Mouse (Mus musculus): Measurements from ENCODE around the gene Bdnf. TPM values are rescaled to one million over a fixed set of nuclear protein-coding genes. Genes with fewer than 3 reads are reported as not detected.

Bdnf gene
- polyA plus RNA-seq, 1 experiment from 2014 or later: 3.1 TPM

DNA sequence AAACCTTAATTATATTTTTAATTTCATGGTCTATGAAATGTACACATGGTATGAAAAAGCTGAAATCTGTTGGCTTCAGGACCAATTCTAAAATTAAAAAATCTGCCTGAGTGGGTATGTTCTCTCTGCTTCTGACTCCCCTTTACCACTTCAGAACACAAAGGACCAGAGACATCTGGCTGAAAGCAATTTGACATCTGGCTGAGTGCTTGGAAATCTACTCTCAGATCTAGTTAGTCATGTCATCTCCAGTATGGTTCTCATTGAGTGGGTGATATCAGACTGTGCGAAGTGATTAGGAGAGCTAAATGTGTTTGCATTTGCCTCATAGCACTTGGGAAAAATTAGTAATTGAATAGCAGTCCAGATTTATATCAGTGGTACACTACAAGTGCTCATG is 36.5 kb downstream of the Bdnf start:
- ATAC-seq (ENCODE audit: low read depth): no peak
- 91% methylated on average over 1 of the region's 1 CpGs for WGBS
- H3K27ac ChIP-seq (replicated peaks): no peak overlapping the region
- no peak overlapping the region for H3K4me3 ChIP-seq
- H3K27me3 ChIP-seq: no peaks in the 10 kb centered on the region
- no peaks in the 10 kb centered on the region for H3K9me3 ChIP-seq
- no peak overlapping the region for H3K4me2 ChIP-seq
- no peaks in the 10 kb centered on the region for H3K36me3 ChIP-seq
- no peaks in the 10 kb centered on the region for H3K4me1 ChIP-seq (replicated peaks)
- H3K9ac ChIP-seq: no peak overlapping the region

DNA sequence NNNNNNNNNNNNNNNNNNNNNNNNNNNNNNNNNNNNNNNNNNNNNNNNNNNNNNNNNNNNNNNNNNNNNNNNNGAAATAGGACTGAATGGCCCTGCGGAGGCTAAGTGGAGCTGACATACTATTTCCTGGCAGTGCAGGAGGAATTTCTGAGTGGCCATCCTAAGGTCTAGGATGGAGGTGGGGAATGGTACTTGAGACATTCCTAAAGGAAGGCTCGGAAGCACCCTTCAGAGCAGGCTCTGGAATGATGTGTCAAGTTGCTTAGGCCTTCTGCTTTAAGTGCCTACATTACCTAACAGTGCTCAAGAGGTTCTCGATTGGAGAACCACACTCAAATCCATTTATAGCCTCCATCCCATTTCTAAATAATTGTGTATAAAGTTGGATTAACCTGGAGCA is 50.8 kb downstream of the Bdnf start:
- no peaks in the 10 kb centered on the region for H3K27me3 ChIP-seq
- no peak for ATAC-seq (ENCODE audit: low read depth)
- no peaks in the 10 kb centered on the region for H3K4me1 ChIP-seq (replicated peaks)
- H3K9ac ChIP-seq: no peak overlapping the region
- no peaks in the 10 kb centered on the region for H3K36me3 ChIP-seq
- H3K4me3 ChIP-seq: no peak overlapping the region
- WGBS: 91% methylated on average over 3 of the region's 3 CpGs
- no peak overlapping the region for H3K4me2 ChIP-seq
- no peaks in the 10 kb centered on the region for H3K9me3 ChIP-seq
- no peak overlapping the region for H3K27ac ChIP-seq (replicated peaks)

DNA sequence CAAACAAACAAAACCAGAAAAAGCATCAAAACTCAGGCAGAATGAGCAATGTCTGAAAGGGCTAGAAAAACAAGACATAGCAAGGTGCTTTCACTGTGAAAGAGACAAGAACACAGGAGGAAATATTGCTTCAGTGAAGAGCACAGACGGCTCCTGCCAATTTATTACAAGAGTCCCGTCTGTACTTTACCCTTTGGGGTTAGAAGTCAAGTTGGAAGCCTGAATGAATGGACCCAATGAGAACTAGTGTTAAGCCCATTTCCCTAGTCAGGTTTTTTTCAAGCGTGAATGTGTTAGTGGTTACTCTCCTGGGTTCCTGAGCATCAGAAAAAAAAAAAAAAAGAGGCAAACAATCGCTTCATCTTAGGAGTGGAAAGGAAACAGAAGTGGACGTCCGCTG is 51.3 kb downstream of the Bdnf start:
- Histone ChIP-seq H3K9me3 (no peaks in the 10 kb centered on the region), H3K27ac (replicated peaks) (no peak overlapping the region), H3K4me1 (replicated peaks) (no peaks in the 10 kb centered on the region), H3K9ac (no peak overlapping the region), H3K4me3 (no peak overlapping the region), H3K4me2 (no peak overlapping the region), H3K36me3 (no peaks in the 10 kb centered on the region), H3K27me3 (no peaks in the 10 kb centered on the region)
- ATAC-seq (ENCODE audit: low read depth): no peak
- WGBS: 57% methylated on average over 6 of the region's 6 CpGs

DNA sequence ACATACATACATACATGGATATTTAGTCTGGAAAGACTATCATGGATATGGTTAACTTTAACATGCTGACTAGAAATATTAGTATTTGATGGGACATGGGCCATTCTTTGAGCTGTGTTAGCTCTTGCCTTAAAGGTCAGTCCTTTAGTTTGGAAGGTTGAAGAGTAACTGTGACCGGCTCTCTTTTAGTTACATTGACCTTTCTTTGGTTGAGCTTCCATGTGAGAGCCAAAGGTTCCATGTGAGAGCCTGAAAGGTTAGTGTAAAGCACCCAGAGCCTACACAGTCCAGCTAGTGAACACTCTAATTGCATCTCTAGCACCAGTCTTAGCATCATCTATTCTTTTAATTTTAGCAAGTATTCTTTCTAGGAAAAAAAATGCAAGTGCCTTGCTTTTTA is 54.7 kb downstream of the Bdnf start:
- WGBS: 86% methylated on average over 1 of the region's 1 CpGs
- H3K9ac ChIP-seq: no peak overlapping the region
- H3K4me3 ChIP-seq: no peak overlapping the region
- H3K4me1 ChIP-seq (replicated peaks): no peaks in the 10 kb centered on the region
- H3K4me2 ChIP-seq: no peak overlapping the region
- no peak for ATAC-seq (ENCODE audit: low read depth)
- no peaks in the 10 kb centered on the region for H3K36me3 ChIP-seq
- no peaks in the 10 kb centered on the region for H3K9me3 ChIP-seq
- H3K27ac ChIP-seq (replicated peaks): no peak overlapping the region
- H3K27me3 ChIP-seq: no peaks in the 10 kb centered on the region

DNA sequence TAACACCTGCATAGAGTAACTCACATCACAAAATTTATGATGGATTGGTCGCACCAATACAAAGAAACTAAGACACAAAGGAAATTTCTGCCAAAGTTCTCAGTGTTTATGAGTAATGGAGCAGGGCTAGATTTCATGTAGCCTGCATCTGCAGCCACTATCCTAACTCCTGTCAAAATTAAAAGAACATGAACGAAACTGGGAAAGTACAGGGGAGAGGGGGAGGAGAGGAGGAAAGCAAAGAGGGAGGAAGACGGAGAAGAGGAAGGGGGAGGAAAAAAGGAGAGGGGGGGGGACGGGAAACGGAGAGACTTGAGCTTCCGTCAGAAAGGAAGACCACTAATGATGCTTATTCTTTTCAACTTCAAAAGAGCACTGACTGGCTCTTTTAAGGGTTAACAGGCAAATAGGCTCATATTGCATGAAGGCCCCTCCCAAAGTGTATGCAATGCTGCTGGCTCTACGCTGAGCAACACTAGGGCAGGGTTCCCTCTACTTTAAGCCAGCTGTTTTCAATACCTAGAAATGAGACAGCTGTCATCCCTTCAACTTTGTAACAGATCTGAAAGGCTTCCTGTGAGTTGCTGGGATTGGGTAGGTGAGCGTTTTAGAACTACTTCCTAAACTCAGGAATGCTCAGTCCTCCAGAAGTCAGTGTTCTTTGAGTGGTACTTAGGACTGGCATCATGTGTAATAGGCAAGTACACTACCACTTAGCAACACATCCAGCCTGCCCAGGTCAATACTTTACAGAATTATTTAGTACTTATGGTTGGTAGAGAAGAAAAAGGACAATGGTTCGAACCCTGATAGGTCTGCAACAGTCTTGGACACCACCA is 58.9 kb downstream of the Bdnf start:
- WGBS: 55% methylated on average over 9 of the region's 9 CpGs
- Histone ChIP-seq H3K27me3 (no peaks in the 10 kb centered on the region), H3K36me3 (no peaks in the 10 kb centered on the region), H3K4me3 (no peak overlapping the region), H3K4me2 (no peak overlapping the region), H3K9ac (no peak overlapping the region), H3K4me1 (replicated peaks) (no peaks in the 10 kb centered on the region), H3K9me3 (no peaks in the 10 kb centered on the region), H3K27ac (replicated peaks) (no peak overlapping the region)
- no peak for ATAC-seq (ENCODE audit: low read depth)

DNA sequence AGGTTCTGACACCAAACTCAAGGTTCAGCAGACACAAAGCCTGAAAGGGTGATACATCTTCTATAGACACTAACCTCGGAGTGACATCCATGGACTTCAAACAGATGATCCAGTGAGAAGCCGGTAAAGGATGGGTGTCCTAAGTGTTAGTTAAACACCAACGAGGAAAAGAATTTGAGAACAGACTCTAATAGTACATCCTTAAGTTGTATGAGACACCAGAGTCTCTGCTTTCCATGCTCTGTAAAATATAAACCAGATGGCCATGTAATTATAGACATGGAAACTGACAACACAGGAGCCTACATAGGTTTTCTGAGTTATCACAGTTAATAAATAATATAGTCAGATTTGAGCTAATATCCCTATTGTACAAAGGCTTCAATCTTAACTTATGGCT is 59.7 kb downstream of the Bdnf start:
- Histone ChIP-seq H3K27me3 (no peaks in the 10 kb centered on the region), H3K4me1 (replicated peaks) (no peaks in the 10 kb centered on the region), H3K9ac (no peak overlapping the region), H3K9me3 (no peaks in the 10 kb centered on the region), H3K36me3 (no peaks in the 10 kb centered on the region), H3K4me2 (no peak overlapping the region), H3K4me3 (no peak overlapping the region), H3K27ac (replicated peaks) (no peak overlapping the region)
- no peak for ATAC-seq (ENCODE audit: low read depth)
- WGBS: 92% methylated on average over 3 of the region's 3 CpGs

DNA sequence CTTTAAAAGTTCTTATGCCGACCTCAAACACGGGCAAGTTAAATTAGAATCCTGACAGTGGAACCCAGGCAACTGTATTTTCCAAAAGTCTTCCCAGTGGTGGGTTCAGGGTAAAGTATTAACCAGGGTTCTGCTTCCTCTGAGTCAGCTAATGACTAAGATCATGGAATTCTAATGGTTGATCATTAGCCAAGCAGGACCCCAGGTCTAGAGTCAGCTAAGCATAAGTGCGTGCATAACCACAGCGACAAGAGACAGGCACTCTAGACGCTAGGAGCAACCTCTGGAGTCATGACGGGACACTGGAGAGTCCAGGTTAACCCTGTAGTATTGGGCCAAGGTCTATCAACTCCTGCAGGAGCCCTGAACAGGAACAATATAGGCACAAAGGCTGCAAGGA is 60.2 kb downstream of the Bdnf start:
- Histone ChIP-seq H3K36me3 (no peaks in the 10 kb centered on the region), H3K27ac (replicated peaks) (no peak overlapping the region), H3K9me3 (no peaks in the 10 kb centered on the region), H3K27me3 (no peaks in the 10 kb centered on the region), H3K4me1 (replicated peaks) (no peaks in the 10 kb centered on the region), H3K4me2 (no peak overlapping the region), H3K9ac (no peak overlapping the region), H3K4me3 (no peak overlapping the region)
- WGBS: 89% methylated on average over 6 of the region's 6 CpGs
- no peak for ATAC-seq (ENCODE audit: low read depth)

DNA sequence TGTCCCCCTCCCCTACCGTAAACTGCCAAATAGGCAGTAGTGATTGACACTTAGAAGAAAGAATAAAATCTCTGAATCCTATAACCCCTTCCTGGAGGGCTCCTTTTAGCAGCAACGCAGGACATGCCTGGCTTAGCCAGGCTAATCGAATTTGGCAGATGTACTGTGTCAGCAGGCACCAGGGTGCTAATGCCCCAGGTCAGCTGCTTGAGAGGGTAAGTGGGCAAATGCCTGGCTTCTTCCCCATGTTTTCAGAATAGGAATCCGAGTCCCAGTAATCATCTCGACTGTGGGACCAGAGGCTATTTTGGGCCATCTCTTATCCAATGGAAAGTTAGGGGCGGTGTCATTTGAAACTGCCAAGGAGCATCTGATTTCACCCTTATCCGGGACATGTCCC is 60.8 kb downstream of the Bdnf start:
- no peaks in the 10 kb centered on the region for H3K27me3 ChIP-seq
- no peak overlapping the region for H3K9ac ChIP-seq
- ATAC-seq (ENCODE audit: low read depth): no peak
- H3K36me3 ChIP-seq: no peaks in the 10 kb centered on the region
- no peak overlapping the region for H3K27ac ChIP-seq (replicated peaks)
- WGBS: 70% methylated on average over 7 of the region's 7 CpGs
- H3K4me2 ChIP-seq: no peak overlapping the region
- no peaks in the 10 kb centered on the region for H3K4me1 ChIP-seq (replicated peaks)
- H3K9me3 ChIP-seq: no peaks in the 10 kb centered on the region
- no peak overlapping the region for H3K4me3 ChIP-seq

DNA sequence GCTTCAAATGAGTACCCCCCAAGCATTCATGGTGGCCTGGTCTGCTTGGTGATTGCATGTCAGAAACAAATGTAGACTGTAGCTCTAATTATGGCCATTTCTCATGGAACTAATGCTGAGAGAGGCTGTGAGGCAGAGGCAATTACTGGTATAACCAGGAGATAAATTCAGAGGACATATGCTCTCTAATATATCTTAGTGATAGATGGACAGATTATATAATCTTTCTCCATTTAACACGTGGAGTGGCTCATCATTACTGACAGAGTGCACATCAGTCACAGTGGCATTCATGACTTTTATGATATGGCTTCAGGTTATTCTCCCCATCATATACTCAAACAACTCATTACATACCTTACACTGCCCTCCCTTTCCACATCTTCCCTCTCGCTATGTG is 61.8 kb downstream of the Bdnf start:
- no peak overlapping the region for H3K4me3 ChIP-seq
- no peaks in the 10 kb centered on the region for H3K9me3 ChIP-seq
- 70% methylated on average over 2 of the region's 2 CpGs for WGBS
- no peaks in the 10 kb centered on the region for H3K27me3 ChIP-seq
- H3K27ac ChIP-seq (replicated peaks): no peak overlapping the region
- H3K9ac ChIP-seq: no peak overlapping the region
- H3K4me1 ChIP-seq (replicated peaks): no peaks in the 10 kb centered on the region
- H3K36me3 ChIP-seq: no peaks in the 10 kb centered on the region
- ATAC-seq (ENCODE audit: low read depth): no peak; the same call in 1 of the 2 replicates
- H3K4me2 ChIP-seq: no peak overlapping the region

DNA sequence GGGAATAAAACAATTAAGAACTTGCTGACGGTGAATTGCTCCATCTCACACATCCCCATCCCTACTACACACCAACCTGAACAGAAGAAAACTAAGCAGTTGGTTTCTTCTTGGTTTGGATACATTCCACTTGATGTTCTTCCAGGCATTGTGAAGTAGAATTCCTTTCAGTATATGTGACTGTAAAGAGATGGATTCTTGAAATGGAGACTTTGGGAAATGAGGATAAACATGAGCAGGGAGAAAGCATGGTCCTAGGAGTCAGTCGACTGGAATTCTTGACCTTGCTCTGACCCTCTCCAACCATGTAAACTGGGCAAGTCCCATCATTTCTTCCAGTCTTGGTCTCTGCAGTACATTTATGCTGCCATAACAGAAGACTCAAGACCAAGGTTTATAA is 63.8 kb downstream of the Bdnf start:
- Histone ChIP-seq H3K27ac (replicated peaks) (no peak overlapping the region), H3K27me3 (no peaks in the 10 kb centered on the region), H3K4me3 (no peak overlapping the region), H3K36me3 (no peaks in the 10 kb centered on the region), H3K4me1 (replicated peaks) (peaks cover 5% of the 10 kb centered on the region), H3K9ac (no peak overlapping the region), H3K4me2 (no peak overlapping the region), H3K9me3 (no peaks in the 10 kb centered on the region)
- no peak for ATAC-seq (ENCODE audit: low read depth)
- WGBS: 88% methylated on average over 2 of the region's 2 CpGs

DNA sequence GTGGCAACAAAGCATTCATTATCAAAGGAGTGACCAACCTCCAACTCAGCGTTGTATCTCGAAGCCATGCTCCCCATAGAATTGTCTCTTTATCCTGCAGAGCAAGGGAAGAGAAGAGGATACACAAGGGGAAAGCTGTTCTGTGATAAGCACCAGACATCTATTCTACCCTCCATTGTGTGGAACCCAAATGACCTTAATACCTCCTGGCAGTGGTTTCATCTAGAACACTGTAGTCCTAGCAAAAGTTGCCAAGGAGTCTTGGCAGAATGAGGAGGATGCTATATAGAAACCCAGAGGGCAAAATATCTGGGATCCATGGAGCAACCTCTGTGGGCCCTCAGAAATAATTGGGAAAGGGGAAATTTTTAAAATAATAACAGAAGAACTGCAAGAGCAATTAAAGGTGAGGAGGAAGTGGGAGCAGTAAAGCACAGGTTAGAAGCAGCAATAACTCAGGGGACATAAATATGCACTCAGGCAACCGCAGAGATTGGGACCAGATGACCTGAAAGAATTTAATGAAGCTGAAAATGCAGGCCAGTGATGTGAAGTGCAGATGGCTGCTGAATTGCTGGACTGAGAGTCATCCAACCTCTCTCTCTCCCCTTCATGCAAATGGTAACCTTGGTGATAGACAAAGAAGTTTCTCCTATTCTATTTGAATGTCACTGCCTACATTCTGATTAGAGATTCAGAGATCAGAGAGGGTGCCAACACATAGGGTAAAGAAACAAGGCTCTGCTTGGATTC is 68.9 kb downstream of the Bdnf start:
- Histone ChIP-seq H3K9me3 (no peaks in the 10 kb centered on the region), H3K9ac (no peak overlapping the region), H3K4me3 (no peak overlapping the region), H3K27me3 (no peaks in the 10 kb centered on the region), H3K4me2 (no peak overlapping the region), H3K4me1 (replicated peaks) (peaks cover 19% of the 10 kb centered on the region), H3K27ac (replicated peaks) (no peak overlapping the region), H3K36me3 (no peaks in the 10 kb centered on the region)
- peak; percentile 74 for ATAC-seq (ENCODE audit: low read depth)
- 25% methylated on average over 3 of the region's 3 CpGs for WGBS

DNA sequence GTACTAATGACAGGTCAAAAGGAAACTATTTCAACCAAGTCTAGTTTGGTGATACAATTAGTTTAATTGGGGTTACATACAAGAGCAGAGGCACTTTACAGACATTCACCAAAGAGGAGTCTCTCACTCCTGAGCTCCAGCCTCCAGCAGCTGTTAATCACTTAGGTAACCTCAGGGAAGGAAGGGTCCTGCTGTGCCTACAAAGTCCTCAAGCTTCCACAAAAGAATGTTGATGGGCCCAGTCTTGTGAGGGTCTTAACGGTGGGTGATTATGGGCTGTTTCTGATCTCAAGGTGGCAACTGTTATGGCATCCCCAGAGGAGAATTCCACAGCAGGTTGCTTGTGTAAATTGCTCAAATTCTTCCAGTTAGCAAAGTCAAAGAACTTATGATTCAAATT is 71.7 kb downstream of the Bdnf start:
- no peaks in the 10 kb centered on the region for H3K9me3 ChIP-seq
- H3K4me3 ChIP-seq: no peak overlapping the region
- no peaks in the 10 kb centered on the region for H3K36me3 ChIP-seq
- H3K4me2 ChIP-seq: no peak overlapping the region
- no peak overlapping the region for H3K27ac ChIP-seq (replicated peaks)
- H3K4me1 ChIP-seq (replicated peaks): peaks cover 19% of the 10 kb centered on the region
- no peak for ATAC-seq (ENCODE audit: low read depth)
- 0% methylated on average over 1 of the region's 1 CpGs for WGBS
- no peaks in the 10 kb centered on the region for H3K27me3 ChIP-seq
- H3K9ac ChIP-seq: no peak overlapping the region

DNA sequence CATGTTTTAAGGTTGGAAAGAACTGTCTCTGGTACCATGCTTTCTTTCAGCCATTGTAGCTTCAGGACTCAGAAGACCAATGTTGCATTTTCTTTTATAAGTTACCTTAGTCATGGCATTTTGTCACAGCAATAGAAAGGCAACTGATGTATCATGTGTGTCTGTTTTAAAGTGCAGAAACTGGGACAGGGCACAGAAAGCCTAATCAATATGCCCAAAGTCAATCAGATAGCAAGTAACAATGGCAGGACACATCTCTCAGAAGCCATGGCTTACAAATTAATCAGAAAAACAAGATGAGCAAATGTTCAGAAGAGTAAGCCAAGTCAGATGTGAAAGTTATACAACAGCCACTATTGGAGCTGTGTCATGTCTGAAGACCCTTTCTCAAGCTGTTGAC is 73.9 kb downstream of the Bdnf start:
- peaks cover 14% of the 10 kb centered on the region for H3K4me1 ChIP-seq (replicated peaks)
- H3K4me3 ChIP-seq: no peak overlapping the region
- H3K36me3 ChIP-seq: no peaks in the 10 kb centered on the region
- no peaks in the 10 kb centered on the region for H3K9me3 ChIP-seq
- no peaks in the 10 kb centered on the region for H3K27me3 ChIP-seq
- no peak overlapping the region for H3K9ac ChIP-seq
- no peak overlapping the region for H3K4me2 ChIP-seq
- no peak overlapping the region for H3K27ac ChIP-seq (replicated peaks)
- no peak for ATAC-seq (ENCODE audit: low read depth)
